Mouse (Mus musculus) small intestine, adult 2 months (tissue): ENCODE data around the gene Evc2. TPM values are rescaled to one million over a fixed set of nuclear protein-coding genes. Genes with fewer than 3 reads are reported as not detected.

Experiments
- H3K27ac ChIP-seq: fragments of 200-500 bp; 2 replicates; pipeline ENCODE4 v1.5.1; 2012; ENCODE audit warnings: low read depth, low read length, control low read depth, inconsistent platforms; ENCODE audit not compliant: insufficient read depth
- H3K27me3 ChIP-seq: fragments of 200-500 bp; 2 replicates; pipeline ENCODE4 v1.6.1; 2012; ENCODE audit warnings: mild to moderate bottlenecking, moderate library complexity, low read length, inconsistent platforms; ENCODE audit not compliant: control insufficient read depth, insufficient read depth
- H3K36me3 ChIP-seq: fragments of 200-500 bp; 2 replicates; pipeline ENCODE4 v1.6.1; 2012; ENCODE audit warnings: mild to moderate bottlenecking, low read length, control low read depth, inconsistent platforms; ENCODE audit not compliant: control insufficient read depth, insufficient read depth
- H3K4me1 ChIP-seq: fragments of 200-500 bp; 2 replicates; pipeline ENCODE4 v1.6.1; 2012; ENCODE audit warnings: low read length, inconsistent platforms, mixed read lengths; ENCODE audit not compliant: control insufficient read depth, insufficient read depth, insufficient read length
- H3K4me3 ChIP-seq: fragments of 200-500 bp; 2 replicates; pipeline ENCODE4 v1.5.1; 2012; ENCODE audit warnings: low read depth, mild to moderate bottlenecking, control low read depth, inconsistent platforms, low read length, moderate library complexity
- CTCF ChIP-seq: fragments of 200-500 bp; IDR thresholded peaks from 2 replicates; pipeline ENCODE4 v1.5.1; 2012; ENCODE audit warnings: low read depth, mild to moderate bottlenecking, control low read depth, inconsistent platforms, low read length, moderate library complexity, mixed read lengths; ENCODE audit not compliant: insufficient replicate concordance, insufficient read length; ENCODE audit errors: extremely low read depth
- POLR2A ChIP-seq: fragments of 200-500 bp; IDR thresholded peaks from 2 replicates; pipeline ENCODE4 v1.6.1; 2012; ENCODE audit warnings: low read depth, mild to moderate bottlenecking, control low read depth, inconsistent platforms, low read length, moderate library complexity
- WGBS: fragments of 180-500 bp; shearing (Covaris S2); methylation state at CpG from one replicate; pipeline ENCODE4 v1.1.7; 2018; 5-methylcytosine and 5-hydroxymethylcytosine counted together
- polyA plus RNA-seq: library from polyadenylated mRNA; depleted of rRNA; stranded (reverse); fragments of >200 nt; gene quantifications from 2 replicates; pipeline ENCODE4 v1.2.3, GENCODE M21; 2012

Evc2 gene
- polyA plus RNA-seq, 1 experiment: 4.6 TPM

GRCm38 (mm10) chr5:37362618-37363017 lies 24.3 kb downstream of the Evc2 start:
- Histone ChIP-seq H3K4me3 (no peak overlapping the region), H3K36me3 (no peaks in the 10 kb centered on the region), H3K27ac (no peak overlapping the region), H3K27me3 (no peaks in the 10 kb centered on the region), H3K4me1 (no peaks in the 10 kb centered on the region)
- TF ChIP-seq CTCF (no peak), POLR2A (no peak)
- 75% methylated on average over 4 of the region's 5 CpGs for WGBS

GRCm38 (mm10) chr5:37363284-37363683 lies 25.0 kb downstream of the Evc2 start:
- Histone ChIP-seq H3K27me3 (no peaks in the 10 kb centered on the region), H3K36me3 (no peaks in the 10 kb centered on the region), H3K4me3 (no peak overlapping the region), H3K27ac (no peak overlapping the region), H3K4me1 (no peaks in the 10 kb centered on the region)
- 69% methylated on average over 5 of the region's 5 CpGs for WGBS
- TF ChIP-seq POLR2A (no peak), CTCF (no peak)

DNA sequence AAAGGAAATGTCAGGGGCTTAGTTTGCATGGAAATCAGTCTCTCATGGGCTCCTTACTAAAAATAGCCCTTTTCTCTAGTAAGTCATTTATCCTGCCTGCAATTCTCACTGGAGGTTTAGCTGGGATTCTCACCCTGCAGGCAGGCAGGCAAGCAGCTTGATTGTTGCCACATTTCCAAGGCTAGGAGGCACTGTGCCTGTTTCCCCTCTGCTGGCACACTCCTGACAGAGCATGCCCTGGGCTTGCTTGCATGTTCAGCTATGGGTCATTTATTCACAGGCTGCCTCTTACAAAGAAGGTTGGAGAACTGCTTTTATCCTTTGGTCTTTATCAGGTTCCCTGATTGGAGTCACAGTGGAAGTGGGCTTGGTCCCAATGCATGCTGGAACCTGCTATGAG lies 27.5 kb downstream of the Evc2 start:
- no peak for TF ChIP-seq POLR2A
- TF ChIP-seq CTCF: no peak
- Histone ChIP-seq H3K4me3 (no peak overlapping the region), H3K4me1 (no peaks in the 10 kb centered on the region), H3K27ac (no peak overlapping the region), H3K27me3 (no peaks in the 10 kb centered on the region), H3K36me3 (no peaks in the 10 kb centered on the region)

DNA sequence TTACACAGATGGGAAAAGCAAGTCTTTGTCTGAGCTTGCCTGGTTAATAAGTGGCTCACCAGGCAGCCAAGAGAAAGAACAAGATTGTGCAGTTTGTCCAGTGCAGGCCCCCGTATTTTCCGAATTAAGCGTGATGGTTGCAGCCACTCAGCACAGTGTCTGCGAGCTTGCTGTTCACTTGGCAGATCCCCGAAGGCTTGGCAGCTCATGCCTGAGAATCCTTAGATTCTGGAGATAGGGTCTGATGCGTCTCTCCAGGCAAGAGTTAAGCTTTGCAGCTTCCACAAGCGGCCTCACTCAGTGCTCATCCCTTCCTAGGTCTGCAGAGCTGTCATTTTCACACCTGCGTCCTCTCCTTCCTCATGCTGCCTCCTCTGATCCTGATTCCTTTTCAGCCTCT lies 30.5 kb downstream of the Evc2 start:
- WGBS: 85% methylated on average over 8 of the region's 8 CpGs
- no peak overlapping the region for H3K4me3 ChIP-seq
- no peaks in the 10 kb centered on the region for H3K36me3 ChIP-seq
- H3K27ac ChIP-seq: no peak overlapping the region
- no peaks in the 10 kb centered on the region for H3K4me1 ChIP-seq
- TF ChIP-seq CTCF (no peak), POLR2A (no peak)
- H3K27me3 ChIP-seq: no peaks in the 10 kb centered on the region

GRCm38 (mm10) chr5:37377376-37377775 lies 39.1 kb downstream of the Evc2 start:
- Histone ChIP-seq H3K27me3 (no peaks in the 10 kb centered on the region), H3K36me3 (no peaks in the 10 kb centered on the region), H3K27ac (no peak overlapping the region), H3K4me3 (no peak overlapping the region), H3K4me1 (no peaks in the 10 kb centered on the region)
- TF ChIP-seq POLR2A: no peak
- no peak for TF ChIP-seq CTCF
- WGBS: 82% methylated on average over 7 of the region's 7 CpGs

GRCm38 (mm10) chr5:37380641-37381040 lies 42.3 kb downstream of the Evc2 start:
- TF ChIP-seq POLR2A: no peak
- no peak for TF ChIP-seq CTCF
- 73% methylated on average over 4 of the region's 4 CpGs for WGBS
- Histone ChIP-seq H3K27ac (no peak overlapping the region), H3K4me3 (no peak overlapping the region), H3K36me3 (no peaks in the 10 kb centered on the region), H3K27me3 (no peaks in the 10 kb centered on the region), H3K4me1 (no peaks in the 10 kb centered on the region)

DNA sequence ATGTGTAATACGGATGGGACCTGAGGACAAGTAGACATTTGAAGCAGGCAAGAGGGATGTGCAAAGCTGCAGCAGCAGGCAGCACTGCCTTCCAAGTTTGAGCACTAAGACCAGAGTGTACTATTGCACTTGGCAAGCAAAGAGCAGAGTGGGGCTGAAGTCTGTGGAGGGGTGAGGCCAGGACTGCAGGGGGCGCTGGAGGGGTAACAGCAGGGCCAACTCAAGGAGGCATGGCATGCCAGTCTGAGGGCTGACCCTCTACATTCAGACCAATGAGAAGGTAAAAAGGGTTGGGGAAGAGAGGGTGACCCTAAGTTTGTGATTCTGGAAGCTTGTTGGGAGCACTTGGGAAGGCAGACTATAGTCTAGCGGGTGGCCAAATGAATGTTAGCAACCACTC lies 45.3 kb downstream of the Evc2 start:
- TF ChIP-seq CTCF: no peak
- no peak for TF ChIP-seq POLR2A
- Histone ChIP-seq H3K36me3 (no peaks in the 10 kb centered on the region), H3K27me3 (no peaks in the 10 kb centered on the region), H3K4me1 (no peaks in the 10 kb centered on the region), H3K4me3 (no peak overlapping the region), H3K27ac (no peak overlapping the region)
- 92% methylated on average over 3 of the region's 3 CpGs for WGBS

DNA sequence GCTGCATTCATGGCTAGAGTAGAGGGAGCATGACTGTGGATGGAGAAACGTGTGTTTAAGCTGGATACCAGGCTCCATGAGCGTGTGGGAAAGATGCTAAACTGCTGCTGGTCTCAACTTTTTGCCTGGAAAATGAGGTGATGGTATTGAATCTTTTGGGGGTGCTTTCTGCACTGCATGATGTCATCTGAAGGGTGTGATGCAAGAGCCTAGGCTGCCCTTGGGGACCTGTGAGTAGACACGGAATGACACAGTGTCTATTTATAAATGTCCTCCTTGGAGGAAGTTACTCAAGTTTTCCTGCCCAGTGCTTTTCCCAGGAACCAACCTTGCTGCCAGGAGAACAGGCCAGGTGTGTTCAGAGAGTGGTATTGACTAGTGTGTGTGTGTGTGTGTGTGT lies 50.3 kb downstream of the Evc2 start:
- Histone ChIP-seq H3K27ac (no peak overlapping the region), H3K4me3 (no peak overlapping the region), H3K4me1 (no peaks in the 10 kb centered on the region), H3K27me3 (no peaks in the 10 kb centered on the region), H3K36me3 (no peaks in the 10 kb centered on the region)
- WGBS: 75% methylated on average over 3 of the region's 3 CpGs
- TF ChIP-seq POLR2A (no peak), CTCF (no peak)
